Mouse (Mus musculus) forebrain, embryonic 13.5 days (tissue): ENCODE results near the gene Rhpn2. TPM values are rescaled to one million over a fixed set of nuclear protein-coding genes. Genes with fewer than 3 reads are reported as not detected.
A peak's percentile ranks its signal among the peaks of the same experiment; 100 is the strongest.

Experiments
- ATAC-seq: fragments of 200-750 bp; cut with Nextera tagmentation; 2 replicates; pipeline ENCODE4 v1.8.0; 2017
- H3K27ac ChIP-seq: fragments of 300-500 bp; sonication (generic); 2 replicates; pipeline ENCODE4 v1.5.1; 2015; ENCODE audit warnings: inconsistent platforms, mild to moderate bottlenecking, moderate library complexity
- H3K27me3 ChIP-seq: fragments of 300-500 bp; sonication (generic); 2 replicates; pipeline ENCODE4 v1.6.1; 2015; ENCODE audit warnings: mild to moderate bottlenecking, inconsistent platforms
- H3K36me3 ChIP-seq: fragments of 300-500 bp; sonication (generic); 2 replicates; pipeline ENCODE4 v1.6.1; 2015; ENCODE audit warnings: mild to moderate bottlenecking, inconsistent platforms; ENCODE audit not compliant: poor library complexity, severe bottlenecking
- H3K4me1 ChIP-seq: fragments of 300-500 bp; sonication (generic); 2 replicates; pipeline ENCODE4 v1.6.1; 2015; ENCODE audit warnings: inconsistent platforms
- H3K4me2 ChIP-seq: fragments of 300-500 bp; sonication (generic); 2 replicates; pipeline ENCODE4 v1.6.1; 2015; ENCODE audit warnings: inconsistent platforms, mild to moderate bottlenecking, moderate library complexity
- H3K4me3 ChIP-seq: fragments of 300-500 bp; sonication (generic); 2 replicates; pipeline ENCODE4 v1.5.1; 2015; ENCODE audit warnings: mild to moderate bottlenecking, inconsistent platforms
- H3K9ac ChIP-seq: fragments of 300-500 bp; sonication (generic); 2 replicates; pipeline ENCODE4 v1.6.1; 2015; ENCODE audit warnings: mild to moderate bottlenecking, inconsistent platforms
- H3K9me3 ChIP-seq: fragments of 300-500 bp; sonication (generic); replicated peaks from 2 replicates; pipeline ENCODE4 v1.6.1; 2016; ENCODE audit warnings: inconsistent platforms
- WGBS: fragments of 180-500 bp; shearing (Covaris S2); methylation state at CpG from one replicate; pipeline ENCODE4 v1.1.7; 2015; 5-methylcytosine and 5-hydroxymethylcytosine counted together
- polyA plus RNA-seq: library from polyadenylated mRNA; unstranded; fragments of >200 nt; fragmentation: Nextera tagmentation; extraction: Ambion mirVana; gene quantifications from 2 replicates; pipeline ENCODE4 v1.2.1, GENCODE M21; 2015

The Rhpn2 gene
- polyA plus RNA-seq, 1 experiment from 2014 or later = 1.1 TPM

DNA sequence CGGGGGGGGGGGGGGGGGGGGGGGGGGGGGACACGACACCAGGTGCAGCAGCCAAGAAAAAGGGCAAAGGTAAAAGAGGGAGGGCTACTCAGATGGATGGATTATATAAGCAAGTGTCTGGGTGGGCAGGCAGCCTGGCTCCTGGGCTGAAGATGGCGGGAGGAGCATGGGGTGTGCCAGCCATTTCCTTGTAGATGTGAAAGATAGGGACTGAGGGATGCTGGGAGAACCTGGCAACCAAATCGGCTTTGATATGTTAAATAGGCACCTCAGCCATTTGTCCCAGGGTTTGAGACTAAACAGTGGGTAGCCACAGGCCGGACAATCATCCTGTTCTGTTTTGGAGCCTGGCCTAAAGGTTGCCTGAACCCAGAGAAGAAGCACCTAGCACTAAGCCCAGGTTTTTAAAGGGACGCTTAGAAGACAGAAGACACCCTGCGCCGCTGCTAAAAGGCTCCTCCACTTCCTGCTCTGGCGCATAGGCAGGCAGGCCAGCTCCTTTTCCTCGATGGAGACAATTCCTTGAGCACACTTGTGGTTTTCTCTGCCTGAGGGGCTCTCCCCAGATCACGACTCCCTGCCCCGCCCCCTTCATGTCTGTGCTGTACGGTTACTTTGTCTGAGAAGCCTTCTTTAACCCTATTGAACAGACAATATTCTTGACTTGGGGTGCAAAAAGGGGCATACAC is 11.1 kb upstream of the Rhpn2 start:
- H3K4me1 ChIP-seq = peaks cover 7% of the 10 kb centered on the region
- H3K27me3 ChIP-seq = no peaks in the 10 kb centered on the region
- no peaks in the 10 kb centered on the region for H3K9me3 ChIP-seq
- no peak overlapping the region for H3K27ac ChIP-seq
- H3K4me2 ChIP-seq = peak overlapping the region; percentile 44
- H3K4me3 ChIP-seq = 0 out of 2 replicates have a peak overlapping the region, but pooled peaks have one; percentile 7
- WGBS = 5% methylated on average over 11 of the region's 13 CpGs
- H3K36me3 ChIP-seq = no peaks in the 10 kb centered on the region
- H3K9ac ChIP-seq = peak overlapping the region; percentile 50; the same call in 1 of the 2 replicates
- no peak for ATAC-seq

DNA sequence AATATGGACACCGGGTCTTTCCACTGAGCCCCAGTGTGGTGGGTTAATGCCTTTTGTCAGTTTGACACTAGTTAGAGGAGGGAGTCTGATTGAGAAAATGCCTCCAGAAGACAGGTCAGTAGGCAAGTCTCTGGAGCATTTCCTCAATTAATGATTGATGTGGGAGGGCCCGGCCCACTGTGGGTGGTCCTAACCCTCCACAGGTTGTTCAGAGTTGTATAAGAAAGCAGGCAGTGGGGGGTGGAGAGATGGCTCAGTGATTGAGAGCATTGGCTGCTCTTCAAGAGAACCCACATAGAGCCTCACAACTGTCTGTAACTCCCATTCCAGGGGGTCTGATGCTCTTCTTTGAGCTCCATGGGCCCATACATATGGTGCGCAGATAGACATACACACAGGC is 2.4 kb upstream of the Rhpn2 start:
- Histone ChIP-seq H3K27me3 (peaks cover 34% of the 10 kb centered on the region), H3K4me2 (no peak overlapping the region), H3K9ac (no peak overlapping the region), H3K36me3 (no peaks in the 10 kb centered on the region), H3K4me3 (no peak overlapping the region), H3K9me3 (no peaks in the 10 kb centered on the region), H3K4me1 (peaks cover 22% of the 10 kb centered on the region), H3K27ac (no peak overlapping the region)
- WGBS = 57% methylated on average over 3 of the region's 3 CpGs
- no peak for ATAC-seq

DNA sequence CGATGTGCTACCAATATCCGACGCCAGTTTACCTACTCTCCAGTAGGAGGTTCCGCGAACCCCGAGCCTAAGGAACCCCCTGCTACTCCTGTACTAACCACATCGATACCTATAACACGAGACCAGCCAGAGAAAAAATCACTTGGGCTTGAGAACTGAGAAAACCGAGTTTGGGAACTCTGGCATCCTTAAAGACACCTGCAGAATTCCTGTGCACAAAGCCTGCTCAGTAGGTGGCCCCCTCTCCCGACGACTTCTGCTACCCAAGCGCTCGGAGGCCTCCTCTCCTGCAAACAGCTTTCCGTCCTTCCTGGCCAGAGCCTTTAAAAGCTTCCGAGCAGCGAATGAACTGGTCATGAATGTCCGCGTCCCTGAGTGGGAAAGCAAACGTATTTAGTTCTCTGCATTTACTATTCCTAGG is 729 bp upstream of the Rhpn2 start:
- Histone ChIP-seq H3K4me2 (peak overlapping the region; percentile 99), H3K27me3 (peaks cover 39% of the 10 kb centered on the region), H3K9ac (peak overlapping the region; percentile 53), H3K9me3 (no peaks in the 10 kb centered on the region), H3K36me3 (no peaks in the 10 kb centered on the region), H3K27ac (no peak overlapping the region), H3K4me1 (peaks cover 22% of the 10 kb centered on the region), H3K4me3 (peak overlapping the region; percentile 62)
- peak; percentile 9 for ATAC-seq
- WGBS = 1% methylated on average over 19 of the region's 19 CpGs

DNA sequence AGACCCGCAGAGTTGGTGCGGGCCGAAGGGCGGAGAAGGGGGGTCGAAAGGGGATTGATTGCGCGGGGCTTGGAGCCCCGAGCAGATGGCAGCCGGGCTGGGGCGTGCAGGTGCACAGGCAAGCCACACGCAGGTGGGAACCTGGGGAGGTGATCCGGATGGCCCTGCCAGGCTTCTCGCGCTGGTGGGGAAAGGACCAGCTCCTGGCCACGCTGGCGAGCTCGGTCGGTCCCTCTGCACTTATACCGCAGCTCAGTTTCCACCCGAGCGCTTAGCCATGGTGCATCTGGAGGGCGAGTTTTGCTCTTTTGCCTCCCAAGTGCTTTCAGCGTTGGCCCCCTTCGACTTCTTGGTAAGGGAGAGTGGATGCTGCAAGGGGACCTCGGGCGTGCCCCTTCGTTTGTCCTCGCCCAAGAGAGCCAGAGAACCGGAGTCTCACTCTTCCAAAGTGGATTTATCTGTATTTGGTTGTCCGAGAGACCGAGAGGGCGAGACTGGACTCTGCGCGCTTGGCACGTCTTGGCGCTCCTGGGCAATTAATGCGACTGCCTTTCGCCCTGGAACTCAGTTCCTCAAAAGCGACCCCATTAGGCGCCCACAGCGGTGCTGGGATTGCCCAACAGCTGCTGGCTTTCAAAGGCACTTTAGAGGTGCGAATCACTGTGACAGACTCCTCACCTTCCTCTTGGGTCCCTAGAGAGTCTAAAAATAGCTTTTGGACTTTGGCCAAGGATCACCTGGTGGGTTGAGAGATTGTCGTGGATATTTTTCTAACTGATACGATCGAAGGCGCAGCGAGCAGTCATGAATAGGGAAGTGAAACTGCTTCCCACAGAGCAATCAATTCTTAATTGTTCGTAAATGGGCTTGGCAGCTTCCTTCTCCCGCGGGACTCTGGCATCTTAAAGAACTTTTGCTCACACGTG is 820 bp downstream of the Rhpn2 start:
- H3K36me3 ChIP-seq = no peaks in the 10 kb centered on the region
- H3K27ac ChIP-seq = no peak overlapping the region
- peaks cover 39% of the 10 kb centered on the region for H3K27me3 ChIP-seq
- peak; percentile 29; the same call in 1 of the 2 replicates for ATAC-seq
- H3K4me1 ChIP-seq = peaks cover 22% of the 10 kb centered on the region
- H3K9ac ChIP-seq = peak overlapping the region; percentile 66
- WGBS = under 1% methylated on average over 51 of the region's 51 CpGs
- peak overlapping the region; percentile 62 for H3K4me3 ChIP-seq
- H3K4me2 ChIP-seq = peak overlapping the region; percentile 99
- H3K9me3 ChIP-seq = no peaks in the 10 kb centered on the region

DNA sequence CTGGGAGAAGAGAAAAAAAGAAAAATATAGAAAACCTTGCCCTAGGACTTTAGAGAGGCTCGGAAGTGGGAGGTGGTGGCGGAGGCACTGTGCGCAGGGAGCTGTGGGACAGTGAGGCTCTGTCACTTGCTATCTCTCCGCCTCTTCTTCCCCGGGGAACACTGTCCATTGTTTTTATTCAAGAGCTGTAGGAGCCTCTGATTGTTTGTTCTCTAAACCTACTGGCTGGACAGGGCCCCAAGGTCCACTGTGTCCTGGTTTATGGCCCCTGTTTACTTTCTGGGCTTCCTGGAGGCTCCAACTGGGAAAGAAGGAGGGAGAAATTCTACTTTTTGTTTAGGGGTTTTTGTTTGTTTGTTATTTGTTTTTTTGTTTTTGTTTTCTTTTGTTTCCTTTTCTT is 6.2 kb downstream of the Rhpn2 start:
- no peak overlapping the region for H3K27ac ChIP-seq
- H3K27me3 ChIP-seq = peaks cover 18% of the 10 kb centered on the region
- H3K9ac ChIP-seq = no peak overlapping the region
- H3K9me3 ChIP-seq = no peaks in the 10 kb centered on the region
- peaks cover 4% of the 10 kb centered on the region for H3K4me1 ChIP-seq
- no peaks in the 10 kb centered on the region for H3K36me3 ChIP-seq
- WGBS = 34% methylated on average over 5 of the region's 5 CpGs
- no peak overlapping the region for H3K4me3 ChIP-seq
- ATAC-seq = no peak
- no peak overlapping the region for H3K4me2 ChIP-seq

DNA sequence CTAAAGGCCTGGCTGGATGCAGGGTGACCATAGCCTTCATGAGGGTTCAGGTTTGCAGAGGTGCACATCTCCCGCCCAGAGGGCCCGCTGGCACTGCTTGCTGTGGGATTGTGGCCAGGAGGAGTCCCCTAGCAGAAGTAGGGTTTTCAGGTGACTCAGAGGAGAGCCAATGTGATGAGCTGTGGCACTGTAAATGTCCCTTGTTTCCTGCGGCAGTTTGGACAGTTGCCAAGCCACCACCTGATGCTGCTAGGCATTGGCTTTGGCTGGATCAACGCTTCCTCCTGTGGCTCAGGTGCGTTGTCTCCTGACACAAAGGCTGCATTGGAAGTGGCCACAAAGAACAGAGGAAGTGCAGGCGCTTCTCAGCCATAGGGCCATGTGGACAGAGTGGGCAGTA is 7.3 kb downstream of the Rhpn2 start:
- no peak overlapping the region for H3K9ac ChIP-seq

DNA sequence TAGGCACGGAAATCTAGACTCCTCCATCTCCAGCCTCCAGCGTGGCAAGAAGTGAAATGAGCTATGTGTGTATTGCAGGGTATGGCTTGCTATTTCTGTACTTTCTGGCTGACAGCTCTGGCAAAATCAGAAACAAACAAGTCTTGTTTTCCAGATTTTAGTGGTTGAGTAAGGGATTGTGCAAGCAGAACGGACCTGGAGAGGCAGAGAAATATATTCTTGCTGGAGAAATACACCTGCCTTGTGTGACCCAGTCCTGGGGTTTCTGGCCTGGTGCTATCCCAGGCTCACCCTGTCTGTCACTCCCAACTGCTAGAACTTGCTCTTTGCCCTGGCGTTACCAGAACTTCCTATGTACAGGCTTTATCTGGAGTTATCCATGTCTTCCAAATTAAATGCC is 8.5 kb downstream of the Rhpn2 start:
- H3K9ac ChIP-seq = no peak overlapping the region
- no peaks in the 10 kb centered on the region for H3K36me3 ChIP-seq
- no peaks in the 10 kb centered on the region for H3K9me3 ChIP-seq
- no peak overlapping the region for H3K4me3 ChIP-seq
- 83% methylated on average over 4 of the region's 4 CpGs for WGBS
- ATAC-seq = no peak
- no peak overlapping the region for H3K27ac ChIP-seq
- H3K27me3 ChIP-seq = no peaks in the 10 kb centered on the region
- H3K4me1 ChIP-seq = no peaks in the 10 kb centered on the region
- no peak overlapping the region for H3K4me2 ChIP-seq

More for the DNA sequence above, 7.3 kb downstream of the Rhpn2 start:
- Histone ChIP-seq H3K4me1 (no peaks in the 10 kb centered on the region), H3K36me3 (no peaks in the 10 kb centered on the region), H3K9me3 (no peaks in the 10 kb centered on the region), H3K27ac (no peak overlapping the region), H3K4me3 (no peak overlapping the region), H3K27me3 (peaks cover 7% of the 10 kb centered on the region), H3K4me2 (no peak overlapping the region)
- 77% methylated on average over 6 of the region's 6 CpGs for WGBS
- no peak for ATAC-seq

DNA sequence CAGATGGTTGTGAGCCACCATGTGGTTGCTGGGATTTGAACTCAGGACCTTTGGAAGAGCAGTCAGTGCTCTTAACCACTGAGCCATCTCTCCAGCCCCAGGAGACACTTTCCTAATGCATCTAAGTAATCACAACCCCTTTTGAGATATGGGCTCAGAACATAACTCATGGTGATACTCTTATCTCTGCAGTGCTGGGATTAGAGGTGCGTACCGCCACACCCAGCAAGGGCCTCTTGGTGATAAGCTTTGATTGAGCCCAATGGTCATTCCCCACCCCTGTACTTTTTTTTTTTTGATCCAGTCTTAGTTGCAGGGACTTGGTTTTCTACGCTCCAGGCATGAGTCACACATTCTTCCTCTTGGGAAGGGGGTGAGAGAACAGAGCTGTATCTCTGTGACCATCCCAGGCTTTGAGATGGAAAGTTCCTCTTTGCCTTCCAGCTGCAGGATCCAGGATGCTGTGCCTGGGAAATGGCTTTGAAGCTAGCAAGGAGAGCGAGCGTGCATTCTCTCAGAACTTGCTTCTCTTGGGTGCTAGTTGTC is 10.9 kb downstream of the Rhpn2 start:
- H3K9me3 ChIP-seq = no peaks in the 10 kb centered on the region
- H3K4me1 ChIP-seq = no peaks in the 10 kb centered on the region
- no peak overlapping the region for H3K27ac ChIP-seq
- no peak overlapping the region for H3K9ac ChIP-seq
- 97% methylated on average over 5 of the region's 5 CpGs for WGBS
- H3K4me2 ChIP-seq = no peak overlapping the region
- H3K36me3 ChIP-seq = no peaks in the 10 kb centered on the region
- no peak overlapping the region for H3K4me3 ChIP-seq
- ATAC-seq = no peak
- H3K27me3 ChIP-seq = no peaks in the 10 kb centered on the region

DNA sequence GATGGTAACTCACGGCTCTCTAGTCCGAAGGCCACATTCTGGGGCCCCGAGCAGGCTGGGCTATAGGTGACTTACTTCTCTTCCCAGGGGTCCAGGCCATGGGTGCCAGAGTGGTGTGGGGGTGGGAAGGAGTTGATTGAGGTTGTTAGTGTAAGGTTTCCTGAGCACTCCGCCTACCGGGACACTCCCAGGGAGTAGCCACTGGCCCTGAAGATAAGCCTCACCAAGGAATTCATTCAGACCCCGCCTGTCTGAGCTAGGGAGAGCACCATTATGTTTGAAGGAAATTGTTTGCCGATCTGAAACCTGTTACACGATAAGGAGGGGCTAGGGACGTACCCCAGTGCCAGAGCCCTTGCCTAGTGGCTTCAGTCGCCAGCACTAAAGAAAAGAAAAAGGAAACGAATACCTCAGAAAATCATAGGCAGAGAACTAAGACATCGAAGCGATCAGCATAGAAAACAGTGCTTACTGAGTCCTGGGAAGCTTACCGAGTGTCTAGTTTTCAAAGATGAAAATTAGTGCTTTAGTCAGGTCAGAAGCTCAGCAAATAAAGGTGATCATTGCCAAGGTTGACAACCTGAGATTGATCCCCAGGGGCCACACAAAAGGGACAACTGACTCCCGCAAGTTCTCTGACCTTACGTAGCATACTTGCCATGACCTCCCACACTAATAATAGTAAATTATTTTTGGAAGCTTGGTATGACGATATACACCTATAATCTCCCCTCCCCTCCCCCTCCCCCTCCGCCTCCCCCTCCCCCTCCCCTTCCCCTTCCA is 14.1 kb downstream of the Rhpn2 start:
- H3K4me1 ChIP-seq = no peaks in the 10 kb centered on the region
- no peak for ATAC-seq
- H3K9ac ChIP-seq = no peak overlapping the region
- H3K27me3 ChIP-seq = no peaks in the 10 kb centered on the region
- H3K4me3 ChIP-seq = no peak overlapping the region
- H3K27ac ChIP-seq = no peak overlapping the region
- H3K36me3 ChIP-seq = no peaks in the 10 kb centered on the region
- H3K9me3 ChIP-seq = no peaks in the 10 kb centered on the region
- 81% methylated on average over 17 of the region's 18 CpGs for WGBS
- no peak overlapping the region for H3K4me2 ChIP-seq

DNA sequence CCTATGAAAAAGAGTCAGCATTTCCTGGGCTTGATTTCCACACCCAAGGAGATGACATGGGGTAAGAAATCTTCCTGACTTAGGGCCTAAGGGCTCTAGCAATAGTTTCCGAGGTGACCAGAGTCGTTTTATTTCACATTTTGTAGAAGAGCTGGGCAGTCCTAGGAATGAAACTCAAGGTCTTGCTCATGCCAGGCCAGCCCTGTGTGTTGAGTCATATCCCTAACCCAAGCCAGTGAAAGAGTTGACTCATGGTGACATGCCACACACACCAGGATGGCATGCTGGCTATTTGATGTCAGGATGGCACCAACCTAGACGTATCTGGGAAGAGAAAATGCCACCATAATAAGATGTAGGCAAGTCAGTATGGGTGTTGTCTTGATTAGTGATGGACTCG is 15.1 kb downstream of the Rhpn2 start:
- Histone ChIP-seq H3K4me2 (no peak overlapping the region), H3K9me3 (no peaks in the 10 kb centered on the region), H3K9ac (no peak overlapping the region), H3K4me3 (no peak overlapping the region), H3K4me1 (no peaks in the 10 kb centered on the region), H3K36me3 (no peaks in the 10 kb centered on the region), H3K27ac (no peak overlapping the region), H3K27me3 (no peaks in the 10 kb centered on the region)
- ATAC-seq = no peak
- 88% methylated on average over 4 of the region's 4 CpGs for WGBS

DNA sequence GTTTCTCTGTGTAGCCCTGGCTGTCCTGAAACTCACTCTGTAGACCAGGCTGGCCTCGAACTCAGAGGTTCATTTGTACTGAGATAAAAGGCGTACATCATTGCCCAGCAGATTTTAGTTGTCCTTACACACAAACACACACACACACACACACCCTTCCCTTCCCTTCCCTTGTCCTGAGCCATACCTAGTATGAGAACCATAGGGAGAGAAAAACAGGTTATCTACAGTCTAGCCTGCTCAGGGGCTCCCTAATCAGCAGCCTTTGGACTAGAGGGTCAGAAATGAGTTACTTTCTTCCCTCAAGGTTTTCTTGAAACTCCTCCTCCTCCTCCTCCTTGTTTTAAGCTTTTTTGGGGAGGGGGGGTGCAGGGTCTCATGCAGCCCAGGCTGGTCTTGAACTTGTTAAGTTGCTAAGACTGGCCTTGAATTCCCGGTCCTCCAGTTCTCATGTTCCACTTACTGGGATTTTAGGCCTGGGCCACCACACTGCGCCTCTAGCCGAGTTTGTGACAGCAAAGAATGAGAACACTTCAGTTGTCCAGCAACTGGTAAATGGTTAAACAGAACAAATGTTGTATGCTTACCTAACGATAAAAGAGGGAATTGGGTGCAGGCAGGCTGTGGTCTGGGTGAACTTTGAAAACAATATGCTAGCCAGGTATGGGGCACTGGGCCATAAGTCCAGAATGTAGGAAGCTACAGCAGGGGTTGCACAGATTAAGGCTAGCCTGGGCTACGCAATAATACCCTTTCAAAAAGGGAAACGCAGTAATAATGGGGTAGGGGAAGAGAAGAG is 16.1 kb downstream of the Rhpn2 start:
- 92% methylated on average over 8 of the region's 8 CpGs for WGBS
- Histone ChIP-seq H3K9ac (no peak overlapping the region), H3K27ac (no peak overlapping the region), H3K36me3 (no peaks in the 10 kb centered on the region), H3K4me3 (no peak overlapping the region), H3K9me3 (no peaks in the 10 kb centered on the region), H3K4me1 (no peaks in the 10 kb centered on the region), H3K27me3 (no peaks in the 10 kb centered on the region), H3K4me2 (no peak overlapping the region)
- no peak for ATAC-seq
